Mouse (Mus musculus) brain, embryonic 14.5 days (tissue): Measurements from ENCODE around the gene Klra7. TPM values are rescaled to one million over a fixed set of nuclear protein-coding genes. Genes with fewer than 3 reads are reported as not detected.
"Not testable (repeated sequence)": the region's sequence is repeated elsewhere in the genome, so short reads cannot be mapped to it uniquely, and the experiment has no call there.

Experiments
- DNase-seq: peaks from one replicate; pipeline ENCODE4 v3.0.0-alpha.2; 2011; ENCODE audit warnings: low read depth
- CTCF ChIP-seq: fragments of 200-500 bp; IDR thresholded peaks from 2 replicates; pipeline ENCODE4 v1.5.1; 2012; ENCODE audit warnings: inconsistent platforms, mild to moderate bottlenecking, moderate library complexity, borderline replicate concordance; ENCODE audit not compliant: insufficient read depth, insufficient read length; ENCODE audit errors: extremely low read depth
- POLR2A ChIP-seq: fragments of 200-500 bp; IDR thresholded peaks from 2 replicates; pipeline ENCODE4 v1.6.1; 2012; ENCODE audit warnings: mild to moderate bottlenecking, inconsistent platforms, borderline replicate concordance; ENCODE audit not compliant: poor library complexity, insufficient read depth, insufficient read length, severe bottlenecking; ENCODE audit errors: extremely low read depth
- polyA plus RNA-seq: library from polyadenylated mRNA; depleted of rRNA; stranded (reverse); fragments of >200 nt; gene quantifications from 2 replicates; pipeline ENCODE4 v1.2.3, GENCODE M21; 2012; rRNA removed

The Klra7 gene
- not detected in 2 replicates for polyA plus RNA-seq

GRCm38 (mm10) chr6:130233222-130233621 lies at the start of gene Klra7:
Gene Klra7 (minus strand): TSS chr6:130233322.
- TF ChIP-seq POLR2A (no peak), CTCF (no peak)

GRCm38 (mm10) chr6:130281828-130282227 lies 48.7 kb upstream of the Klra7 start, which contains the start of gene Klra10:
Gene Klra10 (minus strand): TSS chr6:130281928.
- DNase-seq = not testable (repeated sequence)

More at GRCm38 (mm10) chr6:130233222-130233621, at the start of gene Klra7:
- DNase-seq = no peak

GRCm38 (mm10) chr6:130255326-130255725 lies 22.2 kb upstream of the Klra7 start:
- no peak for DNase-seq
- no peak for TF ChIP-seq CTCF
- TF ChIP-seq POLR2A = no peak

GRCm38 (mm10) chr6:130237536-130237935 lies 4.4 kb upstream of the Klra7 start:
- TF ChIP-seq CTCF = no peak
- no peak for TF ChIP-seq POLR2A
- no peak for DNase-seq

GRCm38 (mm10) chr6:130236635-130237034 lies 3.5 kb upstream of the Klra7 start:
- DNase-seq = no peak
- TF ChIP-seq CTCF = no peak
- TF ChIP-seq POLR2A = no peak

GRCm38 (mm10) chr6:130197453-130197852 lies 35.7 kb downstream of the Klra7 start:
- DNase-seq = not testable (repeated sequence)

- DNase-seq = not testable (repeated sequence)
These were observed 40.1 kb downstream of the Klra7 start, which contains the start of gene Klra9 for GRCm38 (mm10) chr6:130193012-130193411. Gene Klra9 (minus strand): TSS chr6:130193112.

Other genes with a start within 250 kb of the Klra7 start
- not detected in 2 replicates for gene Klra6, start 206.4 kb downstream of the Klra7 start, polyA plus RNA-seq
- not detected in 2 replicates for gene Klra4, start 166.1 kb downstream of the Klra7 start, polyA plus RNA-seq
- gene Klra8, start 103.4 kb downstream of the Klra7 start, polyA plus RNA-seq = not detected in 2 replicates
- gene Klra9, start 40.2 kb downstream of the Klra7 start, polyA plus RNA-seq = not detected in 2 replicates
- gene Klra10, start 48.6 kb upstream of the Klra7 start, polyA plus RNA-seq = not detected in 2 replicates
- gene Klra3, start 104.3 kb upstream of the Klra7 start, polyA plus RNA-seq = not detected in 2 replicates
- not detected in 2 replicates for gene Klra1, start 153.6 kb upstream of the Klra7 start, polyA plus RNA-seq